Mouse (Mus musculus): ENCODE measurements around the gene Ddc. TPM values are rescaled to one million over a fixed set of nuclear protein-coding genes. Genes with fewer than 3 reads are reported as not detected.

Ddc gene
- total and polyA plus RNA-seq, 3 experiments, result 0.17 to 0.33 TPM; not detected in 1

GRCm38 (mm10) chr11:11830884-11831495, 67.0 kb downstream of the Ddc start:
- DNase-seq (ENCODE audit: extremely low read depth), result no peak
- Histone ChIP-seq H3K4me1 (ENCODE audit: control insufficient read depth in 1 of 2, insufficient read depth in 2 of 2) (peaks cover 10 to 34% of the 10 kb centered on the region in 2 experiments), H3K36me3 (replicated peaks in 1 of 2; ENCODE audit: control insufficient read depth in 1 of 2, insufficient read depth in 1 of 2, low read length in 1 of 2) (no peaks in the 10 kb centered on the region), H3K79me2 (replicated peaks; ENCODE audit: control insufficient read depth, extremely low read depth, insufficient read depth, poor library complexity, severe bottlenecking) (no peaks in the 10 kb centered on the region), H3K9ac (ENCODE audit: insufficient read depth, low read depth) (no peak overlapping the region), H3K4me3 (replicated peaks in 1 of 3; ENCODE audit: low read depth in 2 of 3, low read length in 2 of 3, poor library complexity in 1 of 3) (no peak overlapping the region), H3K27me3 (replicated peaks) (no peaks in the 10 kb centered on the region), H3K9me3 (replicated peaks; ENCODE audit: low read length) (no peaks in the 10 kb centered on the region), H3K27ac (ENCODE audit: insufficient read depth, low read depth) (no peak overlapping the region), H3K4me2 (ENCODE audit: insufficient read depth, low read depth, poor library complexity, severe bottlenecking) (no peak overlapping the region)
- TF ChIP-seq ZKSCAN1 (IDR thresholded peaks at IDR 0.05; ENCODE audit: borderline replicate concordance, low read depth, low read length) (no peak), PAX5 (IDR thresholded peaks at IDR 0.05; ENCODE audit: low read length) (no peak), SIN3A (IDR thresholded peaks at IDR 0.05; ENCODE audit: low read length) (no peak), USF2 (conservative IDR thresholded peaks at IDR 0.05; ENCODE audit: low read depth, low read length) (no peak)
- in situ Hi-C loops (cut with MboI; ENCODE audit: low pct_ligation_motif_present, low pct_unique_long_range_greater_than_20kb, low sequenced_read_pairs), result no loop called here
- dilution Hi-C loops (cut with MboI; ENCODE audit: extremely low pct_ligation_motif_present, extremely low pct_unique_long_range_greater_than_20kb, low sequenced_read_pairs), result no loop called here

GRCm38 (mm10) chr11:11829161-11830000, 68.6 kb downstream of the Ddc start:
- Histone ChIP-seq H3K4me1 (ENCODE audit: control insufficient read depth in 1 of 2, insufficient read depth in 2 of 2) (peaks cover 11 to 37% of the 10 kb centered on the region in 2 experiments), H3K9ac (ENCODE audit: insufficient read depth, low read depth) (no peak overlapping the region), H3K4me3 (replicated peaks in 1 of 3; ENCODE audit: low read depth in 2 of 3, low read length in 2 of 3, poor library complexity in 1 of 3) (no peak overlapping the region), H3K79me2 (replicated peaks; ENCODE audit: control insufficient read depth, extremely low read depth, insufficient read depth, poor library complexity, severe bottlenecking) (no peaks in the 10 kb centered on the region), H3K36me3 (replicated peaks in 1 of 2; ENCODE audit: control insufficient read depth in 1 of 2, insufficient read depth in 1 of 2, low read length in 1 of 2) (no peaks in the 10 kb centered on the region), H3K27ac (ENCODE audit: insufficient read depth, low read depth) (no peak overlapping the region), H3K4me2 (ENCODE audit: insufficient read depth, low read depth, poor library complexity, severe bottlenecking) (no peak overlapping the region), H3K9me3 (replicated peaks; ENCODE audit: low read length) (no peaks in the 10 kb centered on the region), H3K27me3 (replicated peaks) (no peaks in the 10 kb centered on the region)
- TF ChIP-seq MXI1 (IDR thresholded peaks at IDR 0.05; ENCODE audit: low read depth, low read length) (no peak), UBTF (IDR thresholded peaks at IDR 0.05; ENCODE audit: low read depth, low read length) (no peak), NELFE (IDR thresholded peaks at IDR 0.05; ENCODE audit: low read depth, low read length) (no peak), EP300 (IDR thresholded peaks at IDR 0.05; ENCODE audit: low read length) (no peak), JUND (conservative IDR thresholded peaks at IDR 0.05; ENCODE audit: low read depth, low read length) (no peak), MEF2A (IDR thresholded peaks at IDR 0.05; ENCODE audit: borderline replicate concordance, low read depth, low read length) (no peak), E2F4 (IDR thresholded peaks at IDR 0.05; ENCODE audit: insufficient replicate concordance, low read depth, low read length) (no peak), KAT2A (IDR thresholded peaks at IDR 0.05; ENCODE audit: insufficient replicate concordance, low read length) (no peak), ELF1 (IDR thresholded peaks at IDR 0.05; ENCODE audit: low read depth, low read length) (no peak), IRF4 (IDR thresholded peaks at IDR 0.05; ENCODE audit: low read depth, low read length) (no peak)
- in situ Hi-C loops (cut with MboI; ENCODE audit: low pct_ligation_motif_present, low pct_unique_long_range_greater_than_20kb, low sequenced_read_pairs) (no loop called here), dilution Hi-C loops (cut with MboI; ENCODE audit: extremely low pct_ligation_motif_present, extremely low pct_unique_long_range_greater_than_20kb, low sequenced_read_pairs) (no loop called here)
- no peak for DNase-seq (ENCODE audit: extremely low read depth)

Measured in CH12.LX (cell line).